Mouse (Mus musculus) hindbrain, embryonic 16.5 days (tissue): ENCODE results near the gene 1700123O20Rik. TPM values are rescaled to one million over a fixed set of nuclear protein-coding genes. Genes with fewer than 3 reads are reported as not detected.

Experiments used
- ATAC-seq: fragments of 200-750 bp; cut with Nextera tagmentation; 2 replicates; pipeline ENCODE4 v1.8.0; 2017; ENCODE audit warnings: moderate TSS enrichment, moderate library complexity
- H3K27ac ChIP-seq: fragments of 300-500 bp; sonication (generic); 2 replicates; pipeline ENCODE4 v1.5.1; 2014; ENCODE audit warnings: low read depth, mild to moderate bottlenecking, control low read depth, low read length, moderate library complexity
- H3K27me3 ChIP-seq: fragments of 300-500 bp; sonication (generic); replicated peaks from 2 replicates; pipeline ENCODE4 v1.6.1; 2014; ENCODE audit warnings: low read length; ENCODE audit not compliant: control insufficient read depth, insufficient read depth
- H3K36me3 ChIP-seq: fragments of 300-500 bp; sonication (generic); 2 replicates; pipeline ENCODE4 v1.6.1; 2014; ENCODE audit warnings: mild to moderate bottlenecking, low read length, moderate library complexity, mixed read lengths; ENCODE audit not compliant: control insufficient read depth, insufficient read depth
- H3K4me1 ChIP-seq: fragments of 300-500 bp; sonication (generic); 2 replicates; pipeline ENCODE4 v1.6.1; 2014; ENCODE audit warnings: low read depth, low read length; ENCODE audit not compliant: control insufficient read depth, insufficient read depth
- H3K4me2 ChIP-seq: fragments of 300-500 bp; sonication (generic); 2 replicates; pipeline ENCODE4 v1.6.1; 2014; ENCODE audit warnings: mild to moderate bottlenecking, low read length, control low read depth, moderate library complexity
- H3K4me3 ChIP-seq: fragments of 300-500 bp; sonication (generic); 2 replicates; pipeline ENCODE4 v1.5.1; 2014; ENCODE audit warnings: mild to moderate bottlenecking, low read length, control low read depth, moderate library complexity
- H3K9ac ChIP-seq: fragments of 300-500 bp; sonication (generic); 2 replicates; pipeline ENCODE4 v1.6.1; 2014; ENCODE audit warnings: low read depth, mild to moderate bottlenecking, control low read depth, low read length, moderate library complexity
- H3K9me3 ChIP-seq: fragments of 300-500 bp; sonication (generic); 2 replicates; pipeline ENCODE4 v1.6.1; 2014; ENCODE audit warnings: mild to moderate bottlenecking, low read length, moderate library complexity; ENCODE audit not compliant: control insufficient read depth
- WGBS: fragments of 180-500 bp; shearing (Covaris S2); extraction: QIAGEN DNeasy Blood & Tissue Kit; methylation state at CpG from one replicate; pipeline ENCODE4 v1.1.7; 2014; 5-methylcytosine and 5-hydroxymethylcytosine counted together
- polyA plus RNA-seq: library from polyadenylated mRNA; unstranded; fragments of >200 nt; fragmentation: Nextera tagmentation; extraction: Ambion mirVana; gene quantifications from 2 replicates; pipeline ENCODE4 v1.2.1, GENCODE M21; 2015

Gene 1700123O20Rik
- polyA plus RNA-seq: 68.2 and 69.1 TPM in 2 replicates

DNA sequence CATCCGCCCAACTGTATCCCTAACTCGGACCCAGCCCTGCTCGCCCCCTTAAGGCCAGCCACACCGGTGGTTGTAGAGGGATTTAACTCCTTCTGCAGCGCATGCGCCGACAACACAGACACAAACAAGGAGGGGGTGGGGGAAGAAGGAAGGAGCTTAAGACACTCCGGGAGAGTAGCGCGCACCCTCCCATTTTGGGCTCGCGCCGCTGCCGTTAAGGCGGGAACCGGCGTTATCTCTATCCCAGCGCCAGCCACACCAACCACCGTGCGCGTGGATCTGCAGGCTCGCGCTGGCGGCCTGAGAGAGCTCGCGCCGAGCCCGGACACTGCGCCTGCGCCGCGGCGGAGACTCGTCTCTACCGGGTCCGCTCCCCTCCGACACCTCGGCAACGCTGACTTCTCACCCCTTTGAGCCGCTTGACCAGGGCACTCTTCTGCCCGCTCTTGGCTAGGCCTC lies at the start of gene 1700123O20Rik:
TSS of gene 1700123O20Rik (plus strand) at position 154 of the 459 bp plus-strand sequence.
- Histone ChIP-seq H3K4me1 (peaks cover 27% of the 10 kb centered on the region), H3K4me2 (peak within 1 kb of the TSS; percentile 66), H3K36me3 (0 out of 2 replicates have a peak, but pooled peaks cover 4% of the 10 kb centered on the region), H3K27ac (peak within 1 kb of the TSS; percentile 97), H3K27me3 (no peaks in the 10 kb centered on the region), H3K9me3 (no peaks in the 10 kb centered on the region), H3K4me3 (peak within 1 kb of the TSS; percentile 87), H3K9ac (peak within 1 kb of the TSS; percentile 97)
- ATAC-seq: peak; percentile 77
- under 1% methylated on average over 41 of the region's 41 CpGs for WGBS

DNA sequence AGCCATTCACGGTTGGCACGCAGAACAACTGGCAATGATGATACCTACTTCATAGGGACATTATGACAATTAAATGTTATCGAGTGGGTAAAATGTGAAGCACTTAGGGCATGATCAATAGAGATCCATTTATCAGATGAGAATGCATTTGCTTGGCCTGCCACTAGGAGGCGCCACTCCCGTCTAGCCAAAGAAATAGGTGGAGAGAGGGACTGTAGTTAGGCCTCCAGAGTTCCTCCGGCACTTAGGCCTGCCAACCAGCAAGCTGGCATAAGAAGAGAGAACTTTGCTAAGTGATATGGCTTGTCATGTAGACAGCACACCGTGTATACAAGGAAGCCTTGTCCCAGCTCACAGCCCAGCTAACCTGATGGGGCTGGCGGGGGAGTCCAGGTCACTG lies 49.1 kb upstream of the 1700123O20Rik start:
- Histone ChIP-seq H3K27ac (no peak overlapping the region), H3K9ac (no peak overlapping the region), H3K4me2 (no peak overlapping the region), H3K4me3 (no peak overlapping the region), H3K36me3 (peaks cover 24% of the 10 kb centered on the region), H3K9me3 (no peaks in the 10 kb centered on the region), H3K27me3 (no peaks in the 10 kb centered on the region), H3K4me1 (peaks cover 10% of the 10 kb centered on the region)
- no peak for ATAC-seq
- WGBS: 49% methylated on average over 8 of the region's 8 CpGs

DNA sequence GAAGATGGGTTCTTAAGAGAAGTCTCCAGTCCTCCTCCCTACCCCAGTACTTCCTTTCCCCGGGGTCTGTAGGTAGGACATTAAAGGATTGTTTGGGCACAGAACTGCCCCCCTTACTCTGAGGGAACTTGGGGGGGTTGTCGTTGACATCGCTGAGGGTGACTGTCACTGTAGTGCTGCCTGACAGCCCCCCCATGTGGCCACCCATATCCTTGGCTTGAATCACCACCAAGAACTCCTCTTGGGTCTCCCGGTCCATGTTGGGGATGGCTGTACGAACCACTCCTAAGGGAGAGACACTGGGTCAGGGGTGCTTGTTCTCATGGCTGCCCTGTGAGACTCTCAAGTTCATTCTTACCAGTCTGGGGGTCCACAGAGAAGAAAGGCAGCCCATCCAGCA lies 47.8 kb upstream of the 1700123O20Rik start:
- peaks cover 23% of the 10 kb centered on the region for H3K36me3 ChIP-seq

DNA sequence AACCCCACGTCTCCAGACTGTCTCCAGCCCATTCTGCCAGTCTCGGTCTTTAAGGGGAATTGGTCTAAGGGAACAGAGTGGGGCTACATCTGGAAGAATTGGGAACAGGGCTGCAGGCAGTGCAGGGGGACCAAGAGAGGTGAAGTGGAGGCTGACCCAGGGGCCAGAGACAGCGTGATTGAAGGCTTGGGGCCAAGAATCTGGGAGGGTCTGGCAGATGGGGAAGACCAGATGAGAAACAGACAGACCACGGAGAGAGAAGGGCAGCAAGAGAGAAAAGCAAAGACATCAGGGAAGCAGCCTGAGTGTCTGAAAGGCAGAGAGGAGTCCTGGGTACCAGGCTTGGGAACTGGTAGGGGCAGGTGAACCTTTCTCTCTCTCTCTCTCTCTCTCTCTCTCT lies 45.9 kb upstream of the 1700123O20Rik start:
- Histone ChIP-seq H3K9ac (peak overlapping the region; percentile 60), H3K27me3 (no peaks in the 10 kb centered on the region), H3K4me3 (peak overlapping the region; percentile 82), H3K4me1 (peaks cover 10% of the 10 kb centered on the region), H3K36me3 (peaks cover 42% of the 10 kb centered on the region), H3K4me2 (peak overlapping the region; percentile 91), H3K9me3 (no peaks in the 10 kb centered on the region), H3K27ac (no peak overlapping the region)
- WGBS: 16% methylated on average over 4 of the region's 4 CpGs
- no peak for ATAC-seq

More for the DNA sequence above, 47.8 kb upstream of the 1700123O20Rik start:
- ATAC-seq: no peak
- H3K27ac ChIP-seq: no peak overlapping the region
- H3K9ac ChIP-seq: no peak overlapping the region
- H3K27me3 ChIP-seq: no peaks in the 10 kb centered on the region
- H3K9me3 ChIP-seq: no peaks in the 10 kb centered on the region
- H3K4me1 ChIP-seq: peaks cover 10% of the 10 kb centered on the region
- 73% methylated on average over 5 of the region's 5 CpGs for WGBS
- H3K4me3 ChIP-seq: no peak overlapping the region
- H3K4me2 ChIP-seq: no peak overlapping the region

DNA sequence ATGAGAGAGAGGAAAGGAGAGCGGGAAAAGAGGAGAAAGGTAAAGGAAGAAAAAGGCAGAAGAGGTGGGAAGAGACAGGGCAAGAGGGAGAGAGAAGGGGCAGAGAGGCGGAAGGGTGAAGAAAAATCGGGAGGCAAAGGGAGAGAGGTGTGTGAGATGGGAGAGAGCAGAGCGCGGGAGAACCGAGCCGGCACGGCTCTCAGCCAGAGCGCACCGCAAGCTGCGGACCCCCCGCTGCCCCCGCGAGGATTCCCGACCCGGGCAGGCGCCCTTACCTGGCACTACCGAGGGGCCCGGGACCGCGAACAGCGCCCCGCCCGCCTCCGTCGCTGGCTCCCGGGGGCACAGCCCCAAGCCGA lies 45.1 kb upstream of the 1700123O20Rik start, which contains the start of gene Gm17606:
TSS of gene Gm17606 (plus strand) at position 7 of the 359 bp plus-strand sequence.
- H3K4me3 ChIP-seq: peak within 1 kb of the TSS; percentile 82
- peaks cover 10% of the 10 kb centered on the region for H3K4me1 ChIP-seq
- peaks cover 47% of the 10 kb centered on the region for H3K36me3 ChIP-seq
- H3K27ac ChIP-seq: peak within 1 kb of the TSS; percentile 80
- H3K9ac ChIP-seq: peak within 1 kb of the TSS; percentile 94
- H3K27me3 ChIP-seq: no peaks in the 10 kb centered on the region
- 0% methylated on average over 12 of the region's 28 CpGs for WGBS
- ATAC-seq: no peak; the same call in 1 of the 2 replicates
- no peaks in the 10 kb centered on the region for H3K9me3 ChIP-seq
- peak within 1 kb of the TSS; percentile 91 for H3K4me2 ChIP-seq

DNA sequence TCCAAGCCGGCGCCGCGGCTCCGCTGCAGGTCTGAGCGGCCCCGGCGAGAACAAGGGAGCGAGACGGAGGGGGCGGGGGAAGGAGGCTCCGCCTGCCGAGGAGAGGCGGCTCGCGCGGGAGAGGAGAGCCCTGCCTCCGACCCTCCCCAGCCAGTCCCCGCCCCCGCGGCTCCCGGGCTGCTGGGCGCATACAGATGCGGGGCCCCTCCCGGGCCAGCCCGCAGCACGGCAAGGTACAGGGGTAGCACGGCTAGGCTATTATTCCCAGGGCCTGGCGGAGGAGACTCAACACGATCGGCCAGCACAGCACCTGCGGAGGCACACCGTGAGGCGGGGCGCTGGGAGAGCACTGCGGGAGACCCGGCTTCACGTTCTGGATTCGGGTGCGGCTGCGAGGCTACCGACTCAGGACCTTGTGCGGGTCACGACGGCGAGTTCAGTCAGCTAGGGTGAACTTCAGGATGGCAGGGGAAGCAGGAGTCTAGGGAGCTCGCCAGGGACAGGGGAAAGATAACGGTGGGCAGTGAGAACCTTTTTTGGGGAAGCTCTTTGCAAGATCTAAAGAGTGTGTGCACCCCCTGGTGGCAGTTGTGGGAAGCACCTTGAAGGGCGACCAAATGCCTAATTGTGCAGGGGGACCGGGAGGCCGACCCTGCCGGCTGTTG lies 44.6 kb upstream of the 1700123O20Rik start, which contains the start of gene Cdh24:
TSS of gene Cdh24 (minus strand) at position 60 of the 665 bp plus-strand sequence.
- Histone ChIP-seq H3K4me3 (peak within 1 kb of the TSS; percentile 82), H3K9me3 (no peaks in the 10 kb centered on the region), H3K36me3 (peaks cover 49% of the 10 kb centered on the region), H3K27ac (peak within 1 kb of the TSS; percentile 80), H3K4me2 (peak within 1 kb of the TSS; percentile 91), H3K4me1 (peaks cover 10% of the 10 kb centered on the region), H3K9ac (peak within 1 kb of the TSS; percentile 94), H3K27me3 (no peaks in the 10 kb centered on the region)
- 0% methylated on average over 40 of the region's 52 CpGs for WGBS
- peak; percentile 93 for ATAC-seq

DNA sequence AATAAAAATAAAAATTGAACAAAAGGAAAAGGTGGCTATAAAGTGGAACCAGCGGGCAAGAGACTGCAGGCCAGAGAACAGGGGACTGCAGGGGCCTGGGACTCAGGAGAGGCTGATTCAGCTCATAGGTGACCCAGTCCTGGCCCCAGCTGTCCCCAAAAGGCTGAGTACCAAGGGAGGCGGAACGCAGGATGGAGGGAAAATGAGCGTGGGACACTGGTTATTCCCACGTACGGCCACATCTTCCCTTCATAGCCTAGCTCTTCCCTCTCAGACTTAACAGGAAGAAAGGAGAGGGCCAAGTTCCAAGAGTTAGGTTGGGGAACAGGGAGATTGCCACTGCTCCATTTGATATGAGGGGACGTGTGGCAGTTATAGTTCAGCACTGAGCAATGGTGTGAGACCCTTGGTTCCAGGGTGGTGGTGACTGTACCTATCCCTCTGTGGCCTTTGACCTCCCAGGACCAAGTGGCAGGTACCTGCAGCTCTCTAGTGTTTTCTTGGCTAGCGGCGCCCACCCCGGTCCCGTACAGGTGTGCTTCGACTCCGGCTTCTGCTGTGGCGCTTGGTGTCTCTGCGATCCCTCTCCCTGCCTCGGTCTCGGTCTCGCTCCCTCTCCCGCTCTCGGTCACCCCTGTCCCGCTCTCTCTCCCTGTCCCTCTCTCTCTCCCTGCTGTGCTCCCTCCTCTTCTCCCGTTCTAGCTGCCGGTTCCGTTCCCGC lies 43.6 kb upstream of the 1700123O20Rik start:
- H3K36me3 ChIP-seq: peaks cover 48% of the 10 kb centered on the region
- WGBS: 75% methylated on average over 25 of the region's 25 CpGs
- no peak overlapping the region for H3K4me3 ChIP-seq
- no peak overlapping the region for H3K27ac ChIP-seq
- ATAC-seq: no peak
- H3K4me2 ChIP-seq: no peak overlapping the region
- no peaks in the 10 kb centered on the region for H3K9me3 ChIP-seq
- peaks cover 10% of the 10 kb centered on the region for H3K4me1 ChIP-seq
- H3K9ac ChIP-seq: no peak overlapping the region
- no peaks in the 10 kb centered on the region for H3K27me3 ChIP-seq

DNA sequence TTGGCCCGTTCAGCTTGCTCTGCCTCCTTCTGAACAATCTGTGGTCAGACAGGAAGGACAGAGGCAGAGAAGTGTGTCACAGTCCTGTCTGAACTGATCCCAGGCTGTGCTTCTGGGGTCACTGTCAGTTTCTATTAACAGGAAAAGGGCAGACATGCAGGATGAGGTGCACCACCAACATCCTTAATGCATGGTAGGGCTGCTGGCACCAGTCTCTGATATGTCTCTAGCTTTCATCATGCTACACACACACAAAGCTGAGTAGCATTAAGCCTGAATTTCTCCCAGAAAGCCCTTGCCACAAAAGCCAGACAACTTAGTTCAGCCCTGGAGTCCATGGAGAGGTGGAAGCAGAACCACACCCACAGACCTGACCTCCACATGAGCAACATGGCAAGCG lies 43.0 kb upstream of the 1700123O20Rik start:
- Histone ChIP-seq H3K9me3 (no peaks in the 10 kb centered on the region), H3K4me1 (peaks cover 10% of the 10 kb centered on the region), H3K4me2 (no peak overlapping the region), H3K27ac (no peak overlapping the region), H3K9ac (no peak overlapping the region), H3K4me3 (no peak overlapping the region), H3K27me3 (no peaks in the 10 kb centered on the region), H3K36me3 (peaks cover 52% of the 10 kb centered on the region)
- WGBS: 92% methylated on average over 2 of the region's 2 CpGs
- ATAC-seq: no peak

DNA sequence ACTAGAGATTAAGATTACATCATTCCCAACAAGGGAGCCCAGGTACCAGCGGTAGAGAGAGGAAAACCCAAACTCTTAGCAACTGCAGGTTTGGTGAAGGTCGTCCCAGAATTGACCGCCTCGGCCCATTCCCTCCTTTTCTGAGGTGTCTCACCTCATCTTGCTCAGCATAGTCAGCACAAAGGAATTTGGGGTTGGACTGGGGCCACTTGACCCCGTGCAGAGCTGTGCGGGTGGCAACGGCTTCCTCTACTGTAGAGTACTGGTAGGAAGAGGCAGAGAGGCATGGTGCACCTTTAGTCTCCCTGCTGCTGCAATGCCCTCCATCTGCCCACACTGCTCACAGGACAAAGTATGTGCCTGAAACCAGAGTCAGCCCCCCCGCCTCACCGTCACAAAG lies 41.7 kb upstream of the 1700123O20Rik start:
- no peak for ATAC-seq
- H3K27me3 ChIP-seq: no peaks in the 10 kb centered on the region
- H3K4me1 ChIP-seq: peaks cover 14% of the 10 kb centered on the region
- H3K9ac ChIP-seq: no peak overlapping the region
- no peak overlapping the region for H3K27ac ChIP-seq
- no peak overlapping the region for H3K4me3 ChIP-seq
- H3K4me2 ChIP-seq: no peak overlapping the region
- WGBS: 93% methylated on average over 9 of the region's 9 CpGs
- H3K9me3 ChIP-seq: no peaks in the 10 kb centered on the region
- peaks cover 60% of the 10 kb centered on the region for H3K36me3 ChIP-seq
